Mouse (Mus musculus) CH12.LX (cell line): Measurements from ENCODE around the gene 1110002E22Rik.

Experiments
- CTCF ChIP-seq, 2 experiments: IDR thresholded peaks in 1 of 2; conservative IDR thresholded peaks in 1 of 2; 2 replicates each; pipeline ENCODE4 v1.5.1; 2011 to 2012; ENCODE audit warnings: low read depth in 2 of 2, low read length in 2 of 2, improper control_type of control experiment in 1 of 2, inconsistent platforms in 1 of 2, mild to moderate bottlenecking in 1 of 2, moderate library complexity in 1 of 2
- ELF1 ChIP-seq: IDR thresholded peaks from 2 replicates; pipeline ENCODE4 v1.6.1; 2014; ENCODE audit warnings: low read depth, mild to moderate bottlenecking, inconsistent platforms, low read length, improper control_type of control experiment
- MEF2A ChIP-seq: IDR thresholded peaks from 2 replicates; pipeline ENCODE4 v1.6.1; 2014; ENCODE audit warnings: low read depth, mild to moderate bottlenecking, inconsistent platforms, low read length, improper control_type of control experiment, borderline replicate concordance
- RAD21 ChIP-seq: IDR thresholded peaks from 2 replicates; pipeline ENCODE4 v1.6.1; 2011; ENCODE audit warnings: low read depth, mild to moderate bottlenecking, low read length, improper control_type of control experiment, moderate library complexity
- USF1 ChIP-seq: IDR thresholded peaks from 2 replicates; pipeline ENCODE4 v1.6.1; 2014; ENCODE audit warnings: low read depth, mild to moderate bottlenecking, inconsistent platforms, low read length, improper control_type of control experiment

DNA sequence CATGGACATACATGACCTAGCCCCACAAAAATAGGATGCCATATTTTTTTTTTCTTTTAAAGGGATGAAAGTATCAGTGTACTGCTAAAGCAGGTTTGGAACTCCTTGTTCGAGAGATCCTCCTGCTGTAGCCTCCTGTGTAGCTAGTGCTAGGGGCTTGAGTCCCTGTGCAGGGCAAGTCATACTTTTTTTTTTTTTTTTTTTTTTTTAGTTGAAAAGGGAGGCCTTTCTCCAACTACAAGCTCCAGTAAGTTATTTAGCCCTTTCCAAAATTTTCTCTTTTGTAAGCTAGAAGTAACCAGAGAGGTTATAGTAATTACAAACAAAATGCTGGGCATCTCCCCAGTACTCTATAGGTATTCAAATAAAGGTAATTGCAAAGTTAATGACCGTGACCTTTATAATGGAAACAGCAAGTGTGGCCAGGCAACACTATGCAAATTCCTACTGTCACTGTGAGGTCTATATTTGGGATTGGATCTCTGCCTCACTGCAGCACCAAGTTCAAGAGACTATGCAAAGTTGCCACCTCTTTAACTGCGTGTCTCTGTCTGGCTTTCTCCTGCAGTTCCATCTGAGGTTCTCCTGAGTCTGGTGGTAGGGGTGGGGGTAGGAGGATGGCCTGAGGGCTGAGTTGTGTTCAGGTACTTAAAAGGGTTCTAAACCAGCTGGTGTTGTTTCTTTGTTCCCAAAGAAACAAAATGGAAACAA is 23.1 kb upstream of the 1110002E22Rik start:
- TF ChIP-seq USF1: no peak
- TF ChIP-seq MEF2A: peak; percentile 98
- TF ChIP-seq ELF1: no peak
- no peak for TF ChIP-seq CTCF (conservative IDR thresholded peaks at IDR 0.05 in 1 of 2, IDR thresholded peaks at IDR 0.05 in 1 of 2; ENCODE audit: low read depth in 2 of 2, low read length in 2 of 2)
- no peak; the same call in 1 of the 2 replicates for TF ChIP-seq RAD21
